Mouse (Mus musculus) thymus, adult 2 months (tissue): ENCODE data around the gene Hist2h2aa2. TPM values are rescaled to one million over a fixed set of nuclear protein-coding genes. Genes with fewer than 3 reads are reported as not detected.
"Not testable (repeated sequence)": the region's sequence is repeated elsewhere in the genome, so short reads cannot be mapped to it uniquely, and the experiment has no call there.

Experiments used
- DNase-seq: peaks from one replicate; pipeline ENCODE4 v3.0.0; 2021
- H3K27ac ChIP-seq: fragments of 200-500 bp; 2 replicates; pipeline ENCODE4 v1.5.1; 2012; ENCODE audit warnings: low read length, control low read depth; ENCODE audit not compliant: control insufficient read depth, insufficient read depth
- H3K27me3 ChIP-seq: fragments of 200-500 bp; 2 replicates; pipeline ENCODE4 v1.6.1; 2012; ENCODE audit warnings: mild to moderate bottlenecking, low read length, moderate library complexity, mixed read lengths; ENCODE audit not compliant: control insufficient read depth, insufficient read depth
- H3K36me3 ChIP-seq: fragments of 200-500 bp; 2 replicates; pipeline ENCODE4 v1.6.1; 2012; ENCODE audit warnings: mild to moderate bottlenecking, low read length, moderate library complexity; ENCODE audit not compliant: control insufficient read depth, insufficient read depth
- H3K4me1 ChIP-seq: fragments of 200-500 bp; replicated peaks from 2 replicates; pipeline ENCODE4 v1.6.1; 2012; ENCODE audit warnings: low read length; ENCODE audit not compliant: control insufficient read depth, insufficient read depth
- H3K4me3 ChIP-seq: fragments of 200-500 bp; 2 replicates; pipeline ENCODE4 v1.5.1; 2012; ENCODE audit warnings: mild to moderate bottlenecking, low read length, control low read depth, moderate library complexity; ENCODE audit not compliant: control insufficient read depth, insufficient read depth
- CTCF ChIP-seq: fragments of 200-500 bp; IDR thresholded peaks from 2 replicates; pipeline ENCODE4 v1.5.1; 2012; ENCODE audit warnings: mild to moderate bottlenecking, control low read depth, low read length, moderate library complexity, borderline replicate concordance; ENCODE audit not compliant: control insufficient read depth, poor library complexity, insufficient read depth; ENCODE audit errors: extremely low read depth
- POLR2A ChIP-seq: fragments of 200-500 bp; IDR thresholded peaks from 2 replicates; pipeline ENCODE4 v1.6.1; 2012; ENCODE audit warnings: mild to moderate bottlenecking, low read length, control low read depth, moderate library complexity; ENCODE audit not compliant: control insufficient read depth, poor library complexity, insufficient read depth; ENCODE audit errors: extremely low read depth
- WGBS: fragments of 180-500 bp; shearing (Covaris S2); methylation state at CpG from one replicate; pipeline ENCODE4 v1.1.7; 2018; 5-methylcytosine and 5-hydroxymethylcytosine counted together
- polyA plus RNA-seq: library from polyadenylated mRNA; depleted of rRNA; stranded (reverse); fragments of >200 nt; gene quantifications from 2 replicates; pipeline ENCODE4 v1.2.3, GENCODE M21; 2012

Gene Hist2h2aa2
- polyA plus RNA-seq, 1 experiment = 255 TPM

GRCm38 (mm10) chr3:96251787-96252186, 11.7 kb upstream of the Hist2h2aa2 start:
- no peak for TF ChIP-seq CTCF
- no peak for DNase-seq
- Histone ChIP-seq H3K4me3 (no peak overlapping the region), H3K27ac (no peak overlapping the region), H3K4me1 (peaks cover 17% of the 10 kb centered on the region), H3K36me3 (no peaks in the 10 kb centered on the region), H3K27me3 (no peaks in the 10 kb centered on the region)
- 66% methylated on average over 3 of the region's 3 CpGs for WGBS

- Histone ChIP-seq H3K4me3 (no peak overlapping the region), H3K27me3 (no peaks in the 10 kb centered on the region), H3K4me1 (peaks cover 17% of the 10 kb centered on the region), H3K27ac (no peak overlapping the region; the same call in 1 of the 2 replicates), H3K36me3 (no peaks in the 10 kb centered on the region)
- TF ChIP-seq POLR2A (no peak), CTCF (no peak)
- WGBS = 47% methylated on average over 3 of the region's 3 CpGs
- no peak for DNase-seq
Observed at GRCm38 (mm10) chr3:96250890-96251289, 10.8 kb upstream of the Hist2h2aa2 start.

GRCm38 (mm10) chr3:96249034-96249345, 8.9 kb upstream of the Hist2h2aa2 start:
- no peaks in the 10 kb centered on the region for H3K36me3 ChIP-seq
- TF ChIP-seq POLR2A = no peak
- no peak for TF ChIP-seq CTCF
- 83% methylated on average over 4 of the region's 4 CpGs for WGBS
- H3K4me1 ChIP-seq = peaks cover 17% of the 10 kb centered on the region
- no peak overlapping the region for H3K4me3 ChIP-seq
- peak overlapping the region; percentile 59 for H3K27ac ChIP-seq
- H3K27me3 ChIP-seq = no peaks in the 10 kb centered on the region
- DNase-seq = no peak

- 55% methylated on average over 6 of the region's 6 CpGs for WGBS
- peaks cover 20% of the 10 kb centered on the region for H3K4me1 ChIP-seq
- peak overlapping the region; percentile 59 for H3K27ac ChIP-seq
- no peak overlapping the region for H3K4me3 ChIP-seq
- DNase-seq = no peak
- no peaks in the 10 kb centered on the region for H3K36me3 ChIP-seq
- H3K27me3 ChIP-seq = no peaks in the 10 kb centered on the region
- TF ChIP-seq CTCF = no peak
- no peak for TF ChIP-seq POLR2A
Observed at GRCm38 (mm10) chr3:96248141-96249033, 8.3 kb upstream of the Hist2h2aa2 start.

GRCm38 (mm10) chr3:96247356-96248140, 7.5 kb upstream of the Hist2h2aa2 start:
- DNase-seq = no peak
- H3K27ac ChIP-seq = peak overlapping the region; percentile 52
- no peak for TF ChIP-seq POLR2A
- no peak for TF ChIP-seq CTCF
- H3K36me3 ChIP-seq = no peaks in the 10 kb centered on the region
- H3K27me3 ChIP-seq = no peaks in the 10 kb centered on the region
- peaks cover 20% of the 10 kb centered on the region for H3K4me1 ChIP-seq
- 17% methylated on average over 11 of the region's 11 CpGs for WGBS
- peak overlapping the region; percentile 34 for H3K4me3 ChIP-seq

- WGBS = under 1% methylated on average over 16 of the region's 47 CpGs
- H3K27me3 ChIP-seq, H3K36me3 ChIP-seq, DNase-seq: not testable (repeated sequence)
- H3K4me3 ChIP-seq = peak within 1 kb of the TSS; percentile 67
- H3K4me1 ChIP-seq = peaks cover 24% of the 10 kb centered on the region
- H3K27ac ChIP-seq = peak within 1 kb of the TSS; percentile 94
Observed at GRCm38 (mm10) chr3:96246427-96246856, 6.4 kb upstream of the Hist2h2aa2 start, which contains the start of gene Hist2h3c1. Hist2h3c1 (plus strand) TSS chr3:96246685.

GRCm38 (mm10) chr3:96246018-96246417, 5.9 kb upstream of the Hist2h2aa2 start:
- DNase-seq, H3K36me3 ChIP-seq, H3K27me3 ChIP-seq: not testable (repeated sequence)
- Histone ChIP-seq H3K4me3 (peak overlapping the region; percentile 67), H3K4me1 (peaks cover 23% of the 10 kb centered on the region), H3K27ac (peak overlapping the region; percentile 94)
- 0% methylated on average over 10 of the region's 21 CpGs for WGBS
